Mouse (Mus musculus): ENCODE results near the gene Alb. TPM values are rescaled to one million over a fixed set of nuclear protein-coding genes. Genes with fewer than 3 reads are reported as not detected.

The Alb gene
- polyA plus RNA-seq, 1 experiment from 2014 or later, result 0.59 TPM

Other genes starting within 250 kb of the Alb start
- 34.4 and 35.9 TPM in 2 replicates for gene Cox18, start 236.9 kb upstream of the Alb start, polyA plus RNA-seq (2016; fragmentation: Nextera tagmentation; extraction: Ambion mirVana)
- 26.6 and 30.4 TPM in 2 replicates for gene Ankrd17, start 94.3 kb upstream of the Alb start, polyA plus RNA-seq (2016; fragmentation: Nextera tagmentation; extraction: Ambion mirVana)
- gene Gm9958, start 93.7 kb upstream of the Alb start, polyA plus RNA-seq (2016; fragmentation: Nextera tagmentation; extraction: Ambion mirVana), result 6.1 and 8.4 TPM in 2 replicates
- gene Afp, start 29.8 kb downstream of the Alb start, polyA plus RNA-seq (2016; fragmentation: Nextera tagmentation; extraction: Ambion mirVana), result 2.9 and 5.1 TPM in 2 replicates
- gene Afm, start 58.0 kb downstream of the Alb start, polyA plus RNA-seq (2016; fragmentation: Nextera tagmentation; extraction: Ambion mirVana), result not detected in 2 replicates
- not detected in 2 replicates for gene 5830473C10Rik, start 100.2 kb downstream of the Alb start, polyA plus RNA-seq (2016; fragmentation: Nextera tagmentation; extraction: Ambion mirVana)
- 0.69 and 1.1 TPM in 2 replicates for gene Rassf6, start 179.8 kb downstream of the Alb start, polyA plus RNA-seq (2016; fragmentation: Nextera tagmentation; extraction: Ambion mirVana)

Data from limb, embryonic 12.5 days (tissue).